Mouse (Mus musculus): ENCODE results near the gene Ifit3b. TPM values are rescaled to one million over a fixed set of nuclear protein-coding genes. Genes with fewer than 3 reads are reported as not detected.
"Not testable (repeated sequence)": the region's sequence is repeated elsewhere in the genome, so short reads cannot be mapped to it uniquely, and the experiment has no call there.

The Ifit3b gene
- polyA plus RNA-seq, 1 experiment from 2014 or later = 0.33 TPM

DNA sequence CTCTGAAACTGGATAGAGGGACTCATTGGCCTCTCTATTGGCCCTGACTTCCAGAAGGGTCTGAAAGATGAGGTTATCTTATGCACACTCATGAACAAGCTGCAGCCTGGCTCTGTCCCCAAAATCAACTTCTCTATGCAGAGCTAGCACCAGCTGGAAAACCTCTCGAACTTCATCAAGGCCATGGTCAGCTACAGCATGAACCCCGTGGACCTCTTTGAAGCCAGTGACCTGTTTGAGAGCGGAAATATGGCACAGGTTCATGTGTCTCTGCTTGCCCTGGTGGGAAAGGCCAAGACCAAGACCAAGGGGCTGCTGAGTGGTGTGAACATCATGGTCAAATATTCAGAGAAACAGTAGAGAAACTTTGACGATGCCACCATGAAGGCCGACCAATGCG lies 16.0 kb downstream of the Ifit3b start:
- Histone ChIP-seq H3K9me3 (no peaks in the 10 kb centered on the region), H3K4me1 (no peaks in the 10 kb centered on the region), H3K9ac (no peak overlapping the region), H3K4me2 (replicated peaks) (no peak overlapping the region), H3K4me3 (no peak overlapping the region), H3K27ac (no peak overlapping the region), H3K27me3 (no peaks in the 10 kb centered on the region), H3K36me3 (no peaks in the 10 kb centered on the region)
- ATAC-seq (ENCODE audit: insufficient number of reproducible peaks, insufficient read depth, low FRiP score, low TSS enrichment) = no peak
- 93% methylated on average over 6 of the region's 6 CpGs for WGBS

DNA sequence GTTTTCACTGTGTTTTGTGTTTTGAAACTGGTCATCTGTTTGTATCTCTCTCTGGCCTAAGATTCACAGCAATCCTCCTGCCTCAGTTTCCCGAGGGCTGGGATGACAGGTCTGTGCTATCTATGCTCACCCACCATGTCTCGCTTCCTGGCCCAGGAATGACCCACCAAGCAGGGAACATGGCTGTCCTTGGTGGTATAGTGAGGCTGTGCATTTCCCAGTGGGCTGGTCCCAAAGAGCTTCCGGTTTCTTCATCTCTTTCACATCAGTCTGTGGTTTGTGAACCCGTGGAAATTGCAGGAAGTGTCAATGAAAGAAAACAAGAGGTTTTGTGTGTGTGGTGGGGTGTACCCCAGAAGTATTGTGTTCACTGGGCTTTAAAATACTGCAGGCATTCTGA lies 16.9 kb downstream of the Ifit3b start:
- no peaks in the 10 kb centered on the region for H3K27me3 ChIP-seq
- ATAC-seq (ENCODE audit: insufficient number of reproducible peaks, insufficient read depth, low FRiP score, low TSS enrichment) = no peak
- H3K4me3 ChIP-seq = no peak overlapping the region
- whole genome bisulfite sequencing = 80% methylated on average over 4 of the region's 4 CpGs
- H3K4me2 ChIP-seq (replicated peaks) = no peak overlapping the region
- no peaks in the 10 kb centered on the region for H3K4me1 ChIP-seq
- H3K9me3 ChIP-seq = no peaks in the 10 kb centered on the region
- H3K36me3 ChIP-seq = no peaks in the 10 kb centered on the region
- H3K9ac ChIP-seq = no peak overlapping the region
- no peak overlapping the region for H3K27ac ChIP-seq

DNA sequence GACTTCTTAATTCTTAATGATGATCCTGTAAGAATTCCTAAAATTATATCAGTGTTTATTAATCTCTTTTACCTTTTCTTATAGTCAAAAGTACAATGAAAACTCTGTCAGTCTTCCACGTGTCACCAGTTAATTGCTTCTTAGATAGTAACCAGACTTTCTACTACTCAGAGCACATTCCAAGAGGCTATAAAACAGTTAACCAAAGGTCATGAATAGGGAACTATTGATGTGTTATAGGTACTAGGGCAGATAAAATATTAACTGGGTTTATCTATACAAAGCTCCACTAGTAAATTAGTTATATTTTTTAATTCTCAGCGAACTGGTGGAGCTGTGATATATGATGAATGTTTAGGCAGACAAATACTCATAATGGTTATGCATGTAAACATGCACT lies 19.7 kb downstream of the Ifit3b start:
- Histone ChIP-seq H3K9me3 (no peaks in the 10 kb centered on the region), H3K9ac (no peak overlapping the region), H3K36me3 (no peaks in the 10 kb centered on the region), H3K4me2 (replicated peaks) (no peak overlapping the region), H3K27me3 (no peaks in the 10 kb centered on the region), H3K4me1 (no peaks in the 10 kb centered on the region), H3K27ac (no peak overlapping the region), H3K4me3 (no peak overlapping the region)
- WGBS = 70% methylated on average over 2 of the region's 2 CpGs
- no peak for ATAC-seq (ENCODE audit: insufficient number of reproducible peaks, insufficient read depth, low FRiP score, low TSS enrichment)

DNA sequence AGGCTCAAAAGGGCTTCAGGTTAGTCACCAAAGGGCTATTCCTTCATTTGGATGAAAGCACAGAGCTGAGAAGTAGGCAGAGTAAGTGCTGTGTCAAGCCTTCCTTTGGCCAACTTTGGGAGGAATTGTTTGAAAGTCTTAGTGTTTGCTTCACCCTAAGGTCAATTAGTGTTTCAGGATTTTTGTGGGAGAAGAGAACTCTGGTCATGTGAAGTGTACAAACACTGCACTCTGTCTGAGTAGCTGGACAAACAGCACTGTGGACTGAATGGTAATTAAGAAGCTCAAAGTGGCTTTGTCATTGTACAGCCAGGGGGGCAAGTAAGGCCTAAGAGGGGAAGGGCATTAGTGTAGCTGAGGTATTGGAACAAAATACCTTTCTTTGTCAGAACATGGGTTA lies 23.7 kb downstream of the Ifit3b start:
- ATAC-seq (ENCODE audit: insufficient number of reproducible peaks, insufficient read depth, low FRiP score, low TSS enrichment) = no peak
- Histone ChIP-seq H3K9me3 (no peaks in the 10 kb centered on the region), H3K4me3 (no peak overlapping the region), H3K36me3 (no peaks in the 10 kb centered on the region), H3K27me3 (no peaks in the 10 kb centered on the region), H3K4me2 (replicated peaks) (no peak overlapping the region), H3K4me1 (no peaks in the 10 kb centered on the region), H3K27ac (no peak overlapping the region), H3K9ac (no peak overlapping the region)

DNA sequence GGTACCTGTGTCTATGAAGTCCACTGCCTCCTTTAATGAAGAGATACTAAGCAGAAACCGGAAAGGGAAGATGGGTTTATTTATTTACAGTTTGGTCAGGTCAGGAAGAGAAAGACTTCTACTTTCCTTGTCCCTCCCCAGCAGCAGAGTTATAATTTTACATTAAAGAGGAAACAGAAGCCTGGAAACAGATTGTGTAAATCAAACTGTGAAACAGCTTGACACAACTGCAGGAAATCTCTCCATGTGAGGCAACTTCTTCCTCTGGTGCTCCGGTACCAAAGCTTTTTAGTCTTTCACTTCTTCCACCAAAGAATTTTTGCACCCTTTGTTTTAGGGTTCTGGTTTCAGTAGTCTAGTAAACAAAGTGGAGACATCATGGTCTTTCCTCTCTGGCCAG lies 25.7 kb downstream of the Ifit3b start:
- no peaks in the 10 kb centered on the region for H3K36me3 ChIP-seq
- 75% methylated on average over 2 of the region's 2 CpGs for WGBS
- H3K4me3 ChIP-seq = no peak overlapping the region
- no peak overlapping the region for H3K9ac ChIP-seq
- no peak overlapping the region for H3K27ac ChIP-seq
- H3K4me1 ChIP-seq = no peaks in the 10 kb centered on the region
- H3K9me3 ChIP-seq = no peaks in the 10 kb centered on the region
- no peak for ATAC-seq (ENCODE audit: insufficient number of reproducible peaks, insufficient read depth, low FRiP score, low TSS enrichment)
- no peak overlapping the region for H3K4me2 ChIP-seq (replicated peaks)
- H3K27me3 ChIP-seq = 0 out of 2 replicates have a peak, but pooled peaks cover 4% of the 10 kb centered on the region

DNA sequence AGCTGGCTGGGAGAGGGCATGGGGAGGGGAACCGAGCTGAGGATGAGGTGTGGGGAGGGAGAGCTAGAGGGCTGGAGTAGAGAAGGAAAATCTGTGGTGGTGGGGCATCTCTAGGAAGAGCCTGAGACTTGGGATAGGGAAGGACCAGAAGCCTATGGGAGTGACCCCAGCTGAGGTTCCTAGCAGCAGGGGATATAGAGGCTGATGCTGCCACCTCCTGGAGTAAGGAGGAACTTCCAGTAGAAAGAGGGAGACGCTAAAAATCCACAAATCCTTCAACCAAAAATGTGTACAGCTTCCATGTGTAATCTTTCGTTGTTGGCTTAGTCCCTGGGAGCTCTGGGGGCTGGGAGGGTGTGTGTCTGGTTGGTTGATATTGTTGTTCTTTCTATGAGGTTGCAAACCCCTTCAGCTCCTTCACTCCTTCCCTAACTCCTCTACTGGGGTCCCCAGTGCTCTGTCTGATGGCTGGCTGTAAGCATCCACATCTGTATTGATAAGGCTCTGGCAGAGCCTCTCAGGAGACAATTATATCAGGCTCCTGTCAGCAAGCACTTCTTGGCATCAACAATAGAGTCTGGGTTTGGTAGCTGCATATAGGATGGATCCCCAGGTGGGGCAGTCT lies 29.3 kb downstream of the Ifit3b start:
- H3K36me3 ChIP-seq = no peaks in the 10 kb centered on the region
- no peaks in the 10 kb centered on the region for H3K9me3 ChIP-seq
- no peak overlapping the region for H3K4me3 ChIP-seq
- no peak overlapping the region for H3K9ac ChIP-seq
- 16% methylated on average over 3 of the region's 3 CpGs for WGBS
- H3K4me1 ChIP-seq = peaks cover 6% of the 10 kb centered on the region; the same call in 1 of the 2 replicates
- ATAC-seq (ENCODE audit: insufficient number of reproducible peaks, insufficient read depth, low FRiP score, low TSS enrichment) = peak; percentile 64; the same call in 1 of the 2 replicates
- H3K27ac ChIP-seq = no peak overlapping the region
- no peak overlapping the region for H3K4me2 ChIP-seq (replicated peaks)
- 0 out of 2 replicates have a peak, but pooled peaks cover 6% of the 10 kb centered on the region for H3K27me3 ChIP-seq

DNA sequence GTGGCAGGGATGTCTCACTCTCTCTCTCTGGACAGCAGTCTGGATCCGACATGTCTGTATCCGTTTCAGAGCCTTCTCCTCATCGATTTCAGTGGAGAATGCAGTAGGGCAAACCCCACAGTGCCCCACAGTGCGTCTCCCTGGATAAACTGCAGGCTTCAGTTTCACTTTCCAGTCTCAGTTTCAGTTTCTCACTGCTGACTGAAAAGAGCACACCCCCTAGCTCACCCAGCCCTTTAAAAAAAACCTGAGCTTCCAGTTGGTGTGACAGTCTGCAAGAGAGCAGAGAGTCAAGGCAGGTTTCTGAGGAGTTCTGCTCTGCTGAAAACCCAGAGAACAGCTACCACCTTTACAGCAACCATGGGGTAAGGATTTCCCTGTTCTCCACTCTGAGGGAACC lies 32.9 kb downstream of the Ifit3b start, which contains the start of the genes Ifit1bl2 and Ifit1:
Gene Ifit1bl2 (minus strand): TSS at position 121 of the 400 bp plus-strand sequence.
Gene Ifit1 (plus strand): TSS at position 249 of the 400 bp plus-strand sequence.
- ATAC-seq (ENCODE audit: insufficient number of reproducible peaks, insufficient read depth, low FRiP score, low TSS enrichment) = no peak
- Histone ChIP-seq H3K36me3 (no peaks in the 10 kb centered on the region), H3K9me3 (no peaks in the 10 kb centered on the region), H3K4me1 (peaks cover 6% of the 10 kb centered on the region; the same call in 1 of the 2 replicates), H3K4me2 (replicated peaks) (0 out of 2 replicates have a peak within 1 kb of the TSS, but pooled peaks have one; percentile 17), H3K4me3 (no peak within 1 kb of the TSS), H3K27me3 (0 out of 2 replicates have a peak, but pooled peaks cover 6% of the 10 kb centered on the region), H3K27ac (no peak within 1 kb of the TSS), H3K9ac (no peak within 1 kb of the TSS)
- 43% methylated on average over 4 of the region's 4 CpGs for WGBS

DNA sequence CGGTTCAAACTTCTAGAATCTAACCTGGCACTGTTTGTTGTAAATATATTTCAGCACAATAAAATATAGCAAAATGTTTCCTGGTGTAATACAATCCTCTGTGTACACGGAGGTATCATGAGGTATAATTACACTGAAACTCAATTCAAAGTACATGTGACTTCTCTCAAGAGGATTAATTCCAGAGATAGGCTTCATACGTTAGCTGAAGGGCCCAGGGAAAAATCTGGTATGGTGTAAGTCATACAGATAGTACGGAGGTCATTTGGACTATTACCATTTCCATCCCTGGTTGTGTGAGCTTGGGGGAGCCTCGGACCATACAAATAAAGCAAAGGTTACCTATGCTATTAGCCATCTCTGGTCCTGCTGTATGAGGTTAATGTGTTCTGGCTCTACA lies 34.8 kb downstream of the Ifit3b start:
- H3K9me3 ChIP-seq = no peaks in the 10 kb centered on the region
- H3K4me1 ChIP-seq = peaks cover 6% of the 10 kb centered on the region; the same call in 1 of the 2 replicates
- H3K9ac ChIP-seq = no peak overlapping the region
- 58% methylated on average over 5 of the region's 5 CpGs for WGBS
- no peak overlapping the region for H3K27ac ChIP-seq
- H3K36me3 ChIP-seq = no peaks in the 10 kb centered on the region
- no peak overlapping the region for H3K4me2 ChIP-seq (replicated peaks)
- 0 out of 2 replicates have a peak, but pooled peaks cover 4% of the 10 kb centered on the region for H3K27me3 ChIP-seq
- H3K4me3 ChIP-seq = no peak overlapping the region
- ATAC-seq (ENCODE audit: insufficient number of reproducible peaks, insufficient read depth, low FRiP score, low TSS enrichment) = no peak

DNA sequence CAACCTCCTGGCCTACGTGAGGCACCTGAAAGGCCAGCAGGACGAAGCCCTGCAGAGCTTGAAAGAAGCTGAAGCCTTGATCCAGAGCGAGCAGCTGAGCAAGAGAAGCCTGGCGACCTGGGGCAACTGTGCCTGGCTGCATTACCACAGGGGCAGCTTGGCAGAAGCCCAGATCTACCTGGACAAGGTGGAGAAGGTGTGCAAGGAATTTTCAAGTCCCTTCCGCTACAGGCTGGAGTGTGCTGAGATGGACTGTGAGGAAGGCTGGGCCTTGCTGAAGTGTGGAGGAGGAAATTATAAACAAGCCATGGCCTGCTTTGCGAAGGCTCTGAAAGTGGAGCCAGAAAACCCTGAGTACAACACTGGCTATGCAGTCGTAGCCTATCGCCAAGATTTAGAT lies 39.9 kb downstream of the Ifit3b start:
- not testable (repeated sequence) for H3K4me2 ChIP-seq (replicated peaks); H3K27ac ChIP-seq; H3K4me3 ChIP-seq; H3K36me3 ChIP-seq; H3K9me3 ChIP-seq; H3K27me3 ChIP-seq; H3K4me1 ChIP-seq; H3K9ac ChIP-seq; ATAC-seq (ENCODE audit: insufficient number of reproducible peaks, insufficient read depth, low FRiP score, low TSS enrichment)
- 85% methylated on average over 8 of the region's 8 CpGs for WGBS

DNA sequence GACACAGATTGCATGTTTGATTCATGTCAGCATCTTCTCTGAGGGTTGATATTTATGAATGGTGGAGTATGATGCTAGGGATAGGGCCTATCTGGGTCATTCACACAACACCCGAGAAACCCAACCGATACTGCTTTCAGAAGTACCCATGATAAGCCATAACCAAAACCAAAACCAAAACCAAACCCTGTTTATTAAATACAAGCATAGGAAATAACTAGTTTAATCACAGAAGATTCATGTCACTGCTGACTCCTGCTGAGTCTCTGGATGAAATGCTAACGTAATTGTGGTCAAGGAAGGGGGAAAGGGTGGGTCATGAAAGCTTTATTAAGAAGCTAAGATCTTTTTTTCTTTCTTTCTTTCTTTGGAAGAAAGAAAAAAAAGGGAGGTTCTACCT lies 42.5 kb downstream of the Ifit3b start:
- Histone ChIP-seq H3K9me3 (no peaks in the 10 kb centered on the region), H3K27ac (no peak overlapping the region), H3K27me3 (no peaks in the 10 kb centered on the region), H3K36me3 (no peaks in the 10 kb centered on the region), H3K4me1 (no peaks in the 10 kb centered on the region), H3K4me3 (no peak overlapping the region), H3K4me2 (replicated peaks) (no peak overlapping the region), H3K9ac (no peak overlapping the region)
- WGBS = 89% methylated on average over 3 of the region's 3 CpGs
- no peak for ATAC-seq (ENCODE audit: insufficient number of reproducible peaks, insufficient read depth, low FRiP score, low TSS enrichment)

DNA sequence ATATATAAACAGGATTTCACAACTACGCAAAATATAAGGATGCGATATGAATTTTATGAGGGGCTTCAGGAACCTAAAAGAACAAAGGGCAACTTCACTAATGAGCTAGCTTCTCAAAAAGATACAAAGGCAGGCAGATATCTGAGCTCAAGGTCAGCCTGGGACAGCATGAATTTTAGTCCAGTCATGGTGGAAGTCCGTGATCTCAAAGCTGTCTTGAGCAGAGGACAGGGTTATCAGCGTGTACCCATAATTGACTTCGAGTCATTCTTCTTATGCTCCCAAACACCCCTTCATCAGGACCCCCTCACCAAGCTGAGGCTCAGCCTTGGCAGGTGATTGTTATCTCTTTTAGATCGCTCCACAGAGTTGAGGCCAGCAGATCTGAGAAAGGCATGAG lies 43.2 kb downstream of the Ifit3b start:
- H3K27me3 ChIP-seq = no peaks in the 10 kb centered on the region
- no peak overlapping the region for H3K4me3 ChIP-seq
- ATAC-seq (ENCODE audit: insufficient number of reproducible peaks, insufficient read depth, low FRiP score, low TSS enrichment) = no peak
- no peak overlapping the region for H3K9ac ChIP-seq
- no peak overlapping the region for H3K4me2 ChIP-seq (replicated peaks)
- no peak overlapping the region for H3K27ac ChIP-seq
- no peaks in the 10 kb centered on the region for H3K36me3 ChIP-seq
- 87% methylated on average over 6 of the region's 6 CpGs for WGBS
- H3K4me1 ChIP-seq = no peaks in the 10 kb centered on the region
- H3K9me3 ChIP-seq = no peaks in the 10 kb centered on the region

DNA sequence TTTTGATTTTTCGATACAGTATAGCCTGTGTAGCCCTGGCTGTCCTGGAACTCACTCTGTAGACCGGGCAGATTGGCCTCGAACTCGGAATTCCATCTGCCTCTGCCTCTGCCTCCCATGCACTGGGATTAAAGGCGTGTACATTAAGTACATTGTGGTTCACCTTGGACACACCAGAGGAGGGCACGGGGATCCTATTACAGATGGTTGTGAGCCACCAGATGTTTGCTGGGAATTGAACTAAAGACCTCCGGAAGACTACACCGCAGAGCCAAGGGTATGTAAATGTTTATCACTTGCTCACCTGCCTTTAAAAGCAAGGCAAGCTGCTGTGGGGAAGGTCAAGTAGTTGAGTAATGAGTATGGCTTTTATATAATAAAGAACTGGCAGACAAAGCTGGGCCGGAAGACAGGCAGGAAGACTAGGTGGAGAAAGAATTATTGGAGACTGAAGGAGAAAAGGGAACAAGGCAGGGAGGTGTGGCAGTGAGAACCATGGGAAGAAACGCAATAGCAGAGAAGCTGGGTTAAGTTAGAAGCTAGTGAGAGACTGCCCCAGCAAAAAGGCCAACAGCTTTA lies 47.5 kb downstream of the Ifit3b start:
- no peak for ATAC-seq (ENCODE audit: insufficient number of reproducible peaks, insufficient read depth, low FRiP score, low TSS enrichment)

More for the DNA sequence above, 47.5 kb downstream of the Ifit3b start:
- Histone ChIP-seq H3K4me3 (no peak overlapping the region), H3K9ac (no peak overlapping the region), H3K36me3 (no peaks in the 10 kb centered on the region), H3K4me1 (no peaks in the 10 kb centered on the region), H3K27me3 (no peaks in the 10 kb centered on the region), H3K4me2 (replicated peaks) (no peak overlapping the region), H3K9me3 (no peaks in the 10 kb centered on the region), H3K27ac (no peak overlapping the region)
- WGBS = 79% methylated on average over 10 of the region's 10 CpGs
